Mouse (Mus musculus) midbrain, postnatal 0 days (tissue): ENCODE results near the gene Ddb1. TPM values are rescaled to one million over a fixed set of nuclear protein-coding genes. Genes with fewer than 3 reads are reported as not detected.

Experiments used
- ATAC-seq: fragments of 200-750 bp; cut with Nextera tagmentation; 2 replicates; pipeline ENCODE4 v1.8.0; 2017; ENCODE audit warnings: moderate number of reproducible peaks, mild to moderate bottlenecking, moderate TSS enrichment, moderate library complexity; ENCODE audit not compliant: low FRiP score
- DNase-seq: peaks from one replicate; pipeline ENCODE4 v3.0.0-alpha.2; 2015; ENCODE audit warnings: low spot score
- H3K27ac ChIP-seq: fragments of 300-500 bp; sonication (generic); 2 replicates; pipeline ENCODE4 v1.5.1; 2014; ENCODE audit warnings: low read depth, mild to moderate bottlenecking, low read length, mixed read lengths
- H3K27me3 ChIP-seq: fragments of 300-500 bp; sonication (generic); 2 replicates; pipeline ENCODE4 v1.6.1; 2014; ENCODE audit warnings: low read length, control low read depth, mixed read lengths; ENCODE audit not compliant: insufficient read depth
- H3K36me3 ChIP-seq: fragments of 300-500 bp; sonication (generic); 2 replicates; pipeline ENCODE4 v1.6.1; 2014; ENCODE audit warnings: low read length, control low read depth, mixed read lengths; ENCODE audit not compliant: insufficient read depth
- H3K4me1 ChIP-seq: fragments of 300-500 bp; sonication (generic); 2 replicates; pipeline ENCODE4 v1.6.1; 2014; ENCODE audit warnings: mild to moderate bottlenecking, control low read depth, antibody characterized with exemption, low read length, mixed read lengths; ENCODE audit not compliant: insufficient read depth
- H3K4me2 ChIP-seq: fragments of 300-500 bp; sonication (generic); 2 replicates; pipeline ENCODE4 v1.6.1; 2014; ENCODE audit warnings: low read depth, mild to moderate bottlenecking, low read length, mixed read lengths; ENCODE audit not compliant: poor library complexity, severe bottlenecking
- H3K4me3 ChIP-seq: fragments of 300-500 bp; sonication (generic); 2 replicates; pipeline ENCODE4 v1.5.1; 2014; ENCODE audit warnings: low read depth, mild to moderate bottlenecking, low read length, moderate library complexity
- H3K9ac ChIP-seq: fragments of 300-500 bp; sonication (generic); replicated peaks from 2 replicates; pipeline ENCODE4 v1.6.1; 2014; ENCODE audit warnings: mild to moderate bottlenecking, low read length, moderate library complexity, mixed read lengths; ENCODE audit not compliant: poor library complexity, severe bottlenecking
- H3K9me3 ChIP-seq: fragments of 300-500 bp; sonication (generic); 2 replicates; pipeline ENCODE4 v1.6.1; 2016; ENCODE audit warnings: low read length, control low read depth
- CTCF ChIP-seq: IDR thresholded peaks from 2 replicates; pipeline ENCODE4 v1.5.1; 2016; ENCODE audit warnings: antibody characterized with exemption, mild to moderate bottlenecking
- WGBS: fragments of 180-500 bp; shearing (Covaris S2); extraction: QIAGEN DNeasy Blood & Tissue Kit; methylation state at CpG from one replicate; pipeline ENCODE4 v1.1.7; 2014; 5-methylcytosine and 5-hydroxymethylcytosine counted together
- polyA plus RNA-seq: library from polyadenylated mRNA; unstranded; fragments of >200 nt; fragmentation: Nextera tagmentation; extraction: Ambion mirVana; gene quantifications from 2 replicates; pipeline ENCODE4 v1.2.1, GENCODE M21; 2015
- total RNA-seq: library from RNA; depleted of rRNA; stranded (reverse); fragments of >200 nt; gene quantifications from 2 replicates; pipeline ENCODE4 v1.2.3, GENCODE M21; 2014; rRNA removed

Ddb1 gene
- total and polyA plus RNA-seq, 2 experiments from 2014 or later: 135 to 247 TPM

GRCm38 (mm10) chr19:10671854-10672417 lies 66.8 kb downstream of the Ddb1 start:
- Histone ChIP-seq H3K4me2 (no peak overlapping the region), H3K27ac (no peak overlapping the region), H3K9ac (no peak overlapping the region), H3K36me3 (no peaks in the 10 kb centered on the region), H3K4me1 (no peaks in the 10 kb centered on the region), H3K4me3 (no peak overlapping the region), H3K27me3 (no peaks in the 10 kb centered on the region), H3K9me3 (no peaks in the 10 kb centered on the region)
- WGBS: 75% methylated on average over 9 of the region's 9 CpGs
- ATAC-seq (no peak), DNase-seq (no peak)
- no peak for TF ChIP-seq CTCF

GRCm38 (mm10) chr19:10673275-10673674 lies 68.1 kb downstream of the Ddb1 start:
- no peaks in the 10 kb centered on the region for H3K4me1 ChIP-seq
- TF ChIP-seq CTCF: no peak
- no peak overlapping the region for H3K27ac ChIP-seq
- DNase-seq: no peak
- no peaks in the 10 kb centered on the region for H3K9me3 ChIP-seq
- H3K36me3 ChIP-seq: no peaks in the 10 kb centered on the region
- WGBS: 28% methylated on average over 1 of the region's 1 CpGs
- H3K4me2 ChIP-seq: no peak overlapping the region
- no peak for ATAC-seq
- H3K27me3 ChIP-seq: no peaks in the 10 kb centered on the region
- no peak overlapping the region for H3K9ac ChIP-seq
- no peak overlapping the region for H3K4me3 ChIP-seq

DNA sequence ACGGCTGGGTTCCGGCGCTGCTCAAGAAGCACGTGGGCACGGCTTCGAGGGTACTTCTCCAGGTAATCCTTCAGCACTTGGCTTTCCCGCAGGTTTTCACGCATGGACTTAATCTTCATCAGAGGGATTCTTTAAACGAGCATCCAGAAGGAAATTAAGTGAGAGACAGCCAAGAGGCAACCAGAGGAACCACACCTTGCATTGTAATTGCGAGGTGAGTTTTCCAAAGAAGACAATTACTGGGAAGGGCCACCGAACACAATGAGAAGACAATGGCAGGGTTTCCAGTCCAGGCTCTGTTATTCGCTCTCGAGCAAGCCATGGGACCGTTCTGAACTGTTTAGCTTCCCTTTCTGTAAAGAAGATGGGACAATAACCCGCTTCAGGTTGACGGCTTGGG lies 71.5 kb downstream of the Ddb1 start:
- no peak for TF ChIP-seq CTCF
- Histone ChIP-seq H3K4me1 (no peaks in the 10 kb centered on the region), H3K9me3 (no peaks in the 10 kb centered on the region), H3K9ac (no peak overlapping the region), H3K4me3 (no peak overlapping the region), H3K27ac (no peak overlapping the region), H3K36me3 (no peaks in the 10 kb centered on the region), H3K4me2 (no peak overlapping the region), H3K27me3 (no peaks in the 10 kb centered on the region)
- ATAC-seq (no peak), DNase-seq (no peak)
- WGBS: 86% methylated on average over 16 of the region's 16 CpGs

- DNase-seq: peak; percentile 88
- Histone ChIP-seq H3K27ac (no peak within 1 kb of the TSS), H3K36me3 (no peaks in the 10 kb centered on the region), H3K9me3 (no peaks in the 10 kb centered on the region), H3K4me1 (no peaks in the 10 kb centered on the region), H3K9ac (no peak within 1 kb of the TSS), H3K4me3 (no peak within 1 kb of the TSS), H3K4me2 (no peak within 1 kb of the TSS), H3K27me3 (no peaks in the 10 kb centered on the region)
- ATAC-seq: peak; percentile 70; the same call in 1 of the 2 replicates
- peak; percentile 95 for TF ChIP-seq CTCF
- 44% methylated on average over 6 of the region's 6 CpGs for WGBS
Measured at GRCm38 (mm10) chr19:10677915-10678771, 73.0 kb downstream of the Ddb1 start, which contains the start of gene Pga5. TSS of gene Pga5 (minus strand) at chr19:10678071.

GRCm38 (mm10) chr19:10678772-10679067 lies 73.6 kb downstream of the Ddb1 start:
- H3K9me3 ChIP-seq: no peaks in the 10 kb centered on the region
- DNase-seq (no peak), ATAC-seq (0 out of 2 replicates have a peak, but pooled peaks have one; percentile 28)
- no peak overlapping the region for H3K9ac ChIP-seq
- no peaks in the 10 kb centered on the region for H3K4me1 ChIP-seq
- no peak overlapping the region for H3K4me2 ChIP-seq
- no peak overlapping the region for H3K27ac ChIP-seq
- H3K36me3 ChIP-seq: no peaks in the 10 kb centered on the region
- 81% methylated on average over 1 of the region's 1 CpGs for WGBS
- no peaks in the 10 kb centered on the region for H3K27me3 ChIP-seq
- H3K4me3 ChIP-seq: no peak overlapping the region
- TF ChIP-seq CTCF: no peak

Other genes with a start within 250 kb of the Ddb1 start
- gene Syt7, start 216.2 kb upstream of the Ddb1 start, total RNA-seq: 138 and 140 TPM in 2 replicates
- gene Syt7, start 216.2 kb upstream of the Ddb1 start, polyA plus RNA-seq: 14.7 and 19.0 TPM in 2 replicates
- 6.2 and 8.7 TPM in 2 replicates for gene Lrrc10b, start 147.9 kb upstream of the Ddb1 start, total RNA-seq
- 2.2 and 2.3 TPM in 2 replicates for gene Lrrc10b, start 147.9 kb upstream of the Ddb1 start, polyA plus RNA-seq
- gene Ppp1r32, start 122.4 kb upstream of the Ddb1 start, total RNA-seq: 4.9 and 7.8 TPM in 2 replicates
- gene Ppp1r32, start 122.4 kb upstream of the Ddb1 start, polyA plus RNA-seq: 5.0 and 5.3 TPM in 2 replicates
- gene Cpsf7, start 80.1 kb upstream of the Ddb1 start, total RNA-seq: 55.7 and 62.3 TPM in 2 replicates
- 36.7 and 40.6 TPM in 2 replicates for gene Cpsf7, start 80.1 kb upstream of the Ddb1 start, polyA plus RNA-seq
- gene Sdhaf2, start 79.2 kb upstream of the Ddb1 start, total RNA-seq: 51.5 and 54.4 TPM in 2 replicates
- 56.1 and 64.3 TPM in 2 replicates for gene Sdhaf2, start 79.2 kb upstream of the Ddb1 start, polyA plus RNA-seq
- gene Tmem216, start 49.1 kb upstream of the Ddb1 start, total RNA-seq: 23.1 and 33.8 TPM in 2 replicates
- gene Tmem216, start 49.1 kb upstream of the Ddb1 start, polyA plus RNA-seq: 41.5 and 47.0 TPM in 2 replicates
- gene Cyb561a3, start 28.2 kb upstream of the Ddb1 start, total RNA-seq: 19.1 and 32.0 TPM in 2 replicates
- 20.3 and 22.2 TPM in 2 replicates for gene Cyb561a3, start 28.2 kb upstream of the Ddb1 start, polyA plus RNA-seq
- 18.5 and 18.8 TPM in 2 replicates for gene Tmem138, start 28.0 kb upstream of the Ddb1 start, total RNA-seq
- 32.4 and 33.1 TPM in 2 replicates for gene Tmem138, start 28.0 kb upstream of the Ddb1 start, polyA plus RNA-seq
- 11.1 and 15.8 TPM in 2 replicates for gene Tkfc, start 327 bp downstream of the Ddb1 start, total RNA-seq
- 19.5 and 23.3 TPM in 2 replicates for gene Tkfc, start 327 bp downstream of the Ddb1 start, polyA plus RNA-seq
- gene Vwce, start 28.9 kb downstream of the Ddb1 start, total RNA-seq: 2.6 and 2.9 TPM in 2 replicates
- gene Vwce, start 28.9 kb downstream of the Ddb1 start, polyA plus RNA-seq: 1.9 and 2.2 TPM in 2 replicates
- not detected in 2 replicates for gene Pga5, start 72.7 kb downstream of the Ddb1 start, total RNA-seq
- gene Pga5, start 72.7 kb downstream of the Ddb1 start, polyA plus RNA-seq: not detected in 2 replicates
- gene Vps37c, start 83.4 kb downstream of the Ddb1 start, total RNA-seq: 17.5 and 22.4 TPM in 2 replicates
- 22.9 and 28.0 TPM in 2 replicates for gene Vps37c, start 83.4 kb downstream of the Ddb1 start, polyA plus RNA-seq
- gene Cd5, start 133.7 kb downstream of the Ddb1 start, total RNA-seq: 0.55 and 0.85 TPM in 2 replicates
- 0.50 and 0.53 TPM in 2 replicates for gene Cd5, start 133.7 kb downstream of the Ddb1 start, polyA plus RNA-seq
- gene Cd6, start 224.7 kb downstream of the Ddb1 start, total RNA-seq: not detected in 2 replicates
- gene Cd6, start 224.7 kb downstream of the Ddb1 start, polyA plus RNA-seq: 0.22 TPM in 1 of 2 replicates, not detected in the other
- 1.3 and 1.7 TPM in 2 replicates for gene Slc15a3, start 234.4 kb downstream of the Ddb1 start, total RNA-seq
- 0.33 and 0.56 TPM in 2 replicates for gene Slc15a3, start 234.4 kb downstream of the Ddb1 start, polyA plus RNA-seq